In the genomic region with DNA sequence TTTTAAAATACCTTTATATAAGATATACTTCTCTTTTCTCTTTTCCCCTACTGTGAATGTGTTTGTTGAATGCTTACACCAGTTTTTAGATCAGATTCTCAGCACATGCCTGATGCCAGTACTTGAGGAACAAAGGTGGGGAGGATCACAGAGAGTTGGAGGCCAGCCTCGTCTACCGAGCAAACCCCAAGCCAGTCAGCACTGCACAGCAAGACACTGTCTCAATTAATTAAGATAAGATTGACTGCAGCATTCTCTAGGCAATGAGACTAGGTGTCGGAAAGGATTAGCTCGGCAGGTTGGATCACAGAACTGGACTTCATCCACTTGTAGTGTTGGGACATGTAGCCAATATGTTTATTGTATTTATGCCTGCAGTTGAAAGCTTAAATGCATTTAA, we compare ENCODE assay signal across 20 mouse cellular contexts. TPM values are rescaled to one million over a fixed set of nuclear protein-coding genes. Genes with fewer than 3 reads are reported as not detected.
A peak's percentile ranks its signal among the peaks of the same experiment; 100 is the strongest.
DNase-seq lines count a peak whose midpoint lies in the region; ATAC-seq and TF ChIP-seq lines count a peak whose summit lies in the region.
"Had no signal": no experiment of that assay in that cellular context is flagged by ENCODE, and none has a peak within 500 bp of the region (broad histone marks: within the 10 kb centered on the region; RNA-seq: fewer than 3 reads in every experiment).

No protein-coding gene starts in this region.

- no peak for TF ChIP-seq POLR2A in brain, embryonic 14.5 days (IDR thresholded peaks at IDR 0.05; ENCODE audit: borderline replicate concordance, extremely low read depth, insufficient read depth, insufficient read length, poor library complexity, severe bottlenecking)

- no peak for TF ChIP-seq CTCF in brain, embryonic 14.5 days (IDR thresholded peaks at IDR 0.05; ENCODE audit: borderline replicate concordance, extremely low read depth, insufficient read depth, insufficient read length)

- H3K4me2 ChIP-seq in hindbrain, embryonic 16.5 days (ENCODE audit: low read length): no peak overlapping the region
- no peak overlapping the region for H3K4me2 ChIP-seq in midbrain, embryonic 15.5 days
- H3K4me2 ChIP-seq: heart, embryonic 11.5 days had no signal

- ATAC-seq in hindbrain, embryonic 16.5 days: 0 out of 2 replicates have a peak, but pooled peaks have one; percentile 30
- peak; percentile 78 for ATAC-seq in midbrain, embryonic 15.5 days (replicated peaks)
- no peak for ATAC-seq in granulocyte monocyte progenitor cell, adult 5-6 weeks (replicated peaks; ENCODE audit: poor library complexity, severe bottlenecking)

- no peaks in the 10 kb centered on the region for H3K4me1 ChIP-seq in hindbrain, embryonic 16.5 days (ENCODE audit: control insufficient read depth, insufficient read depth, low read depth, low read length)
- no peaks in the 10 kb centered on the region for H3K4me1 ChIP-seq in hindbrain, embryonic 10.5 days (replicated peaks)
- no peaks in the 10 kb centered on the region for H3K4me1 ChIP-seq in midbrain, embryonic 15.5 days

- H3K9me3 ChIP-seq in hindbrain, embryonic 16.5 days (ENCODE audit: control insufficient read depth, low read length): no peaks in the 10 kb centered on the region
- H3K9me3 ChIP-seq in hindbrain, embryonic 10.5 days: no peaks in the 10 kb centered on the region
- no peaks in the 10 kb centered on the region for H3K9me3 ChIP-seq in midbrain, embryonic 15.5 days

- no peak for DNase-seq in hindbrain, embryonic 10.5 days (ENCODE audit: low spot score)
- DNase-seq in Muller cell, postnatal 12 days (ENCODE audit: inconsistent ontology term): peak; percentile 49
- peak; percentile 41 for DNase-seq in brain, embryonic 14.5 days (ENCODE audit: low read depth)
- no peak for DNase-seq in layer of hippocampus, adult 9-11 months
- DNase-seq: gastrocnemius, postnatal 36 days; layer of hippocampus, postnatal 36 days; liver had no signal

- no peak overlapping the region for H3K4me3 ChIP-seq in hindbrain, embryonic 16.5 days (ENCODE audit: low read length)
- H3K4me3 ChIP-seq in hindbrain, embryonic 10.5 days: no peak overlapping the region
- H3K4me3 ChIP-seq in midbrain, embryonic 15.5 days: no peak overlapping the region

- H3K27ac ChIP-seq in hindbrain, embryonic 16.5 days (ENCODE audit: low read depth, low read length): no peak overlapping the region
- H3K27ac ChIP-seq in hindbrain, embryonic 10.5 days: no peak overlapping the region
- H3K27ac ChIP-seq in midbrain, embryonic 15.5 days: no peak overlapping the region
- H3K27ac ChIP-seq: stomach, postnatal 0 days had no signal

- no peaks in the 10 kb centered on the region for H3K36me3 ChIP-seq in hindbrain, embryonic 16.5 days (ENCODE audit: control insufficient read depth, insufficient read depth, low read length)
- no peaks in the 10 kb centered on the region for H3K36me3 ChIP-seq in hindbrain, embryonic 10.5 days
- no peaks in the 10 kb centered on the region for H3K36me3 ChIP-seq in midbrain, embryonic 15.5 days (replicated peaks)

- WGBS in hindbrain, embryonic 16.5 days: 37% methylated on average over 4 of the region's 4 CpGs
- 59% methylated on average over 4 of the region's 4 CpGs for WGBS in hindbrain, embryonic 10.5 days
- WGBS in midbrain, embryonic 15.5 days: 23% methylated on average over 4 of the region's 4 CpGs

- H3K9ac ChIP-seq in hindbrain, embryonic 16.5 days (ENCODE audit: low read depth, low read length): no peak overlapping the region
- H3K9ac ChIP-seq in midbrain, embryonic 15.5 days: no peak overlapping the region

- H3K27me3 ChIP-seq in hindbrain, embryonic 16.5 days (replicated peaks; ENCODE audit: control insufficient read depth, insufficient read depth, low read length): no peaks in the 10 kb centered on the region
- no peaks in the 10 kb centered on the region for H3K27me3 ChIP-seq in hindbrain, embryonic 10.5 days (ENCODE audit: insufficient read depth, poor library complexity, severe bottlenecking)
- H3K27me3 ChIP-seq in midbrain, embryonic 15.5 days (replicated peaks): no peaks in the 10 kb centered on the region

RNA-seq across cellular contexts. Expression of a gene that starts 8.9 kb away (rescaled TPM):
- polyA plus RNA-seq in hindbrain, embryonic 16.5 days (2015; fragmentation: Nextera tagmentation; extraction: Ambion mirVana): 2.8 and 3.3 TPM in 2 replicates
- polyA plus RNA-seq in hindbrain, embryonic 10.5 days (2016; fragmentation: Nextera tagmentation; extraction: Ambion mirVana): 0.55 and 3.2 TPM in 2 replicates
- 1.2 and 1.7 TPM in 2 replicates for polyA plus RNA-seq in brain, embryonic 14.5 days (2012; rRNA removed)
- 1.3 and 1.5 TPM in 2 replicates for polyA plus RNA-seq in midbrain, embryonic 15.5 days (2015; fragmentation: Nextera tagmentation; extraction: Ambion mirVana)
- total RNA-seq in granulocyte monocyte progenitor cell, adult 5-6 weeks (2014; fragmentation: Nextera tagmentation): 9.4 and 25.4 TPM in 2 replicates
- 22.0 and 28.2 TPM in 2 replicates for total RNA-seq in granulocyte monocyte progenitor cell, adult 5-6 weeks (2017)
- total RNA-seq: adrenal gland, postnatal 4 days; ES-E14; heart, postnatal 25 days had no signal
- polyA plus RNA-seq: heart, embryonic 11.5 days; large intestine, adult 2 months; spleen, adult 2 months had no signal

RNA-seq across cellular contexts. Expression of a gene that starts 39.3 kb away (rescaled TPM):
- polyA plus RNA-seq in hindbrain, embryonic 16.5 days (2015; fragmentation: Nextera tagmentation; extraction: Ambion mirVana): 0.32 and 0.69 TPM in 2 replicates
- not detected in 2 replicates for polyA plus RNA-seq in hindbrain, embryonic 10.5 days (2016; fragmentation: Nextera tagmentation; extraction: Ambion mirVana)
- polyA plus RNA-seq in brain, embryonic 14.5 days (2012; rRNA removed): 2.7 and 3.4 TPM in 2 replicates
- 0.30 and 0.52 TPM in 2 replicates for polyA plus RNA-seq in midbrain, embryonic 15.5 days (2015; fragmentation: Nextera tagmentation; extraction: Ambion mirVana)
- total RNA-seq in granulocyte monocyte progenitor cell, adult 5-6 weeks (2014; fragmentation: Nextera tagmentation): not detected in 2 replicates
- total RNA-seq in granulocyte monocyte progenitor cell, adult 5-6 weeks (2017): not detected in 2 replicates
- total RNA-seq: adrenal gland, postnatal 4 days; ES-E14; gastrocnemius, postnatal 36 days; heart, postnatal 25 days had no signal
- polyA plus RNA-seq: inflammation-experienced regulatory T-cells, adult 6 months; kidney, embryonic 14.5 days; neural tube, embryonic 11.5 days; spleen, adult 2 months; stomach, postnatal 0 days had no signal

Comparison
In these comparisons a context has a peak if more than half of its experiments do, and no peak if none do; other contexts are left out.
1. DNase-seq: peak in Muller cell, postnatal 12 days (single experiment) and brain, embryonic 14.5 days (single experiment); none in hindbrain, embryonic 10.5 days (single experiment) and layer of hippocampus, adult 9-11 months (single experiment).